Mouse (Mus musculus): ENCODE results near the gene Hhipl1.

GRCm38 (mm10) chr12:108286381-108286780 is 19.7 kb upstream of the Hhipl1 start:
- no peak for TF ChIP-seq CTCF (IDR thresholded peaks at IDR 0.05; ENCODE audit: extremely low read depth, insufficient read depth, insufficient read length, insufficient replicate concordance)
- TF ChIP-seq POLR2A (IDR thresholded peaks at IDR 0.05; ENCODE audit: low read depth, low read length), result no peak

All from spleen, adult 2 months (tissue).